Mouse (Mus musculus) liver, embryonic 11.5 days (tissue): ENCODE measurements around the gene Rere. TPM values are rescaled to one million over a fixed set of nuclear protein-coding genes. Genes with fewer than 3 reads are reported as not detected.

Experiments
- ATAC-seq: fragments of 200-750 bp; cut with Nextera tagmentation; replicated peaks from 2 replicates; pipeline ENCODE4 v1.8.0; 2017; ENCODE audit warnings: moderate number of reproducible peaks, mild to moderate bottlenecking, moderate TSS enrichment, moderate library complexity; ENCODE audit not compliant: low FRiP score
- DNase-seq: peaks from one replicate; pipeline ENCODE4 v3.0.0-alpha.2; 2017; ENCODE audit warnings: low spot score
- H3K27ac ChIP-seq: fragments of 300-500 bp; sonication (generic); 2 replicates; pipeline ENCODE4 v1.5.1; 2014; ENCODE audit warnings: mild to moderate bottlenecking, low read depth, low read length, control low read depth
- H3K27me3 ChIP-seq: fragments of 300-500 bp; sonication (generic); replicated peaks from 2 replicates; pipeline ENCODE4 v1.6.1; 2014; ENCODE audit warnings: low read length, mixed read lengths; ENCODE audit not compliant: control insufficient read depth, insufficient read depth
- H3K36me3 ChIP-seq: fragments of 300-500 bp; sonication (generic); 2 replicates; pipeline ENCODE4 v1.6.1; 2014; ENCODE audit warnings: mild to moderate bottlenecking, low read length, moderate library complexity, mixed read lengths; ENCODE audit not compliant: control insufficient read depth, insufficient read depth
- H3K4me1 ChIP-seq: fragments of 300-500 bp; sonication (generic); replicated peaks from 2 replicates; pipeline ENCODE4 v1.6.1; 2014; ENCODE audit warnings: low read length, mixed read lengths; ENCODE audit not compliant: control insufficient read depth, insufficient read depth
- H3K4me2 ChIP-seq: fragments of 300-500 bp; sonication (generic); 2 replicates; pipeline ENCODE4 v1.6.1; 2014; ENCODE audit warnings: mild to moderate bottlenecking, control low read depth, moderate library complexity
- H3K4me3 ChIP-seq: fragments of 300-500 bp; sonication (generic); 2 replicates; pipeline ENCODE4 v1.5.1; 2014; ENCODE audit warnings: low read depth, low read length, control low read depth
- H3K9ac ChIP-seq: fragments of 300-500 bp; sonication (generic); 2 replicates; pipeline ENCODE4 v1.6.1; 2014; ENCODE audit warnings: low read depth, low read length, control low read depth
- H3K9me3 ChIP-seq: fragments of 300-500 bp; sonication (generic); 2 replicates; pipeline ENCODE4 v1.6.1; 2016; ENCODE audit warnings: low read length, inconsistent platforms, mixed read lengths; ENCODE audit not compliant: control insufficient read depth
- WGBS: fragments of 180-500 bp; shearing (Covaris S2); extraction: QIAGEN DNeasy Blood & Tissue Kit; methylation state at CpG from one replicate; pipeline ENCODE4 v1.1.7; 2014; 5-methylcytosine and 5-hydroxymethylcytosine counted together
- polyA plus RNA-seq: library from polyadenylated mRNA; unstranded; fragments of >200 nt; fragmentation: Nextera tagmentation; extraction: Ambion mirVana; gene quantifications from 2 replicates; pipeline ENCODE4 v1.2.1, GENCODE M21; 2014

Rere gene
- polyA plus RNA-seq, 1 experiment from 2014 or later: 23.3 TPM

DNA sequence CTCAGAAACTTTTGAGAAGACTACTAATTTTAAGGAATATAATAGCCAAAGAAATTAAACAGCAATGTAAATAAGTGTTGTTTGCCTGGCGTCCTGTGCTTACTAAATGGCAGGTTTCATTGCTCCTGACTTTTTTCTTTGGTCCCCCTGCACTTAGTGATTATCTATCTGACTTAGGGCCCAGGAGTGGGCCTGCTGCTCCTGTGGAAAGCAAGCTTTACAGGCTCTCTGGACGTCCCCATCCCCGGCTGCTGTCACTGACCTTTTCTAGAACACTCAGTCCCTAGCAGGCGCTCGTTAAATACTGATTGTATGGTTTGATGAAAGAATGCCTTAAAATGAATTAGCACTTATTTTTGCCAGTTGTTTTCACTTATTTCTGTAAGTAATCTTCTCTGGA, 179.6 kb downstream of the Rere start:
- H3K4me1 ChIP-seq: peaks cover 58% of the 10 kb centered on the region
- peak; percentile 61 for ATAC-seq
- peak overlapping the region; percentile 58 for H3K4me2 ChIP-seq
- H3K4me3 ChIP-seq: 0 out of 2 replicates have a peak overlapping the region, but pooled peaks have one; percentile 8
- WGBS: 30% methylated on average over 5 of the region's 5 CpGs
- H3K9me3 ChIP-seq: no peaks in the 10 kb centered on the region
- peak overlapping the region; percentile 20; the same call in 1 of the 2 replicates for H3K9ac ChIP-seq
- H3K27me3 ChIP-seq: no peaks in the 10 kb centered on the region
- DNase-seq: no peak
- no peaks in the 10 kb centered on the region for H3K36me3 ChIP-seq
- H3K27ac ChIP-seq: peak overlapping the region; percentile 77

DNA sequence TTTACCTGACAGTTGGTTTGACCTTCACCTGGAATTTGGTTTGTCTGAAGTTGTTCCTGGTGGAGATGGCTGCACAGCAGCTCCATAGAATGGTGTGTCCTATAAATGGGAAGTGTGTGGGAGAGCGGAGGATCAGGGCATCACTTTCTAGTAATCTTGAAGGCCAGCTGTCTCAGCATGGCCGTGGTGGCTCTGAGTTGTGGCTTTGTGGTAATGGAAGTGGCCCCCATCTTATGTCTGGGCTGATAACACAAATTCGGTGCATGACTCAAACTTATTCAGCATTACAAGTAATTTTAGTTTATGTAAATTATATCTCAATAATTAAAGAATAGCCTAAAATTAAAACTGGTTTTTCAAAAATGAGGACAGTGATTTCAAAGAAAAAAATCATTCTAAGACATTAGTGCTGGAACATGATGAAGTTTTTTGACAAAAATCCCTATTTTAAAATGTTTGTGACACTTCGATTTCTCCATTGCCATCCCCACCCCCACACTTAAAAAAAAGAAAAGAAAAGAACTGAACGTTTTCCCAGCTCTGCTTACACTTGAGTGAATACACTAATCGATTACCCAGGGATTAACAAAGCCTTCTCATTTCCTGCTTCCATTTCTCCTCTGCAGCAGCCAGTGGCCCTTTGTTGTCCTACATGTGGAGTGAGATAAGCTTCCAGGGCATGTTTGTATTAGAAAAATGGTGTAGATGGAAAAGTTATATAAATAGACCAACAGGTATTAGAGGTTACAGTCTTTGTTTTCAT, 180.2 kb downstream of the Rere start:
- peak; percentile 85 for ATAC-seq
- WGBS: 17% methylated on average over 6 of the region's 6 CpGs
- H3K9ac ChIP-seq: no peak overlapping the region; the same call in 1 of the 2 replicates

DNA sequence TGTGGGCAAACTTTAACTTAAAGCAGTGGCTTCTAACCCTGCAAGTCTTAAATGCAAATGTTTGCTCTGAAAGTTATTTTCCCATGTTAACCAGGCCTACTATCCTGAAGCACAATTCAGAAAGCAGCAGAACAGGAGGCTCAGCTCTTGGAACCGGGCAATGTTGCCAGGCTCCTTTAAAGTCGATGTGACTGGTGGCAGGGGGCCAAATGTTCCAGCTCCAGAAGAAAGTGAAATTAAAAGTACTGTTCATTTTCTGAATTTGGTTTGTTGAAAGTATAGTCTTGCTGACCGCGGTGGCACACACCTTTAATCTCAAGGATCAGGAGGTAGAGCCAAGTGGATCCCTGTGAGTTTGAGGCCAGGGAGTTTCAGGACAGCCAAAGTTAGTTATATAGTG, 180.9 kb downstream of the Rere start:
- WGBS: 68% methylated on average over 4 of the region's 4 CpGs
- DNase-seq: no peak
- H3K4me3 ChIP-seq: no peak overlapping the region
- ATAC-seq: no peak
- peaks cover 51% of the 10 kb centered on the region for H3K4me1 ChIP-seq
- H3K4me2 ChIP-seq: peak overlapping the region; percentile 16
- no peaks in the 10 kb centered on the region for H3K27me3 ChIP-seq
- H3K27ac ChIP-seq: peak overlapping the region; percentile 80
- H3K36me3 ChIP-seq: no peaks in the 10 kb centered on the region
- no peak overlapping the region for H3K9ac ChIP-seq
- H3K9me3 ChIP-seq: no peaks in the 10 kb centered on the region

More for the DNA sequence above, 180.2 kb downstream of the Rere start:
- H3K36me3 ChIP-seq: no peaks in the 10 kb centered on the region
- H3K4me2 ChIP-seq: peak overlapping the region; percentile 58
- H3K27me3 ChIP-seq: no peaks in the 10 kb centered on the region
- H3K9me3 ChIP-seq: no peaks in the 10 kb centered on the region
- 0 out of 2 replicates have a peak overlapping the region, but pooled peaks have one; percentile 8 for H3K4me3 ChIP-seq
- peak overlapping the region; percentile 77 for H3K27ac ChIP-seq
- DNase-seq: no peak
- H3K4me1 ChIP-seq: peaks cover 55% of the 10 kb centered on the region

DNA sequence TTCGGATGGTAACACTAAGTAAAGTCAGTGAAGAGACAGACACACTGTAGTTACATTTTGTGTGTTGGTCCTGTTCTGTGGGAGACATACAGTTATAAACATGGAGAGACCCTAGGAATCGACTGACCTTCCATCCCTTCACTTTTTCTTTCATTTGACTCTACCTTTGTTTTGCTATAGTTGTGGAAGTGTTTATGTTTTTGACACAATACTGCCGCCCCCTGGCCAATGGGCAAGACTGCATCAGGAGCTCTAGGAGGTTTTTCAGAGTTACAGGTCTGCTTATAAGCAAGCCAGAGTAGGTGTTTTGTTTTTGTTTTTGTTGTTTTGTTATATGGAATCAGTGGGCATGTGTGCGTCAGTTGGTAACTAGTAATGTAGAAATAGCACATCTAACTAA, 184.3 kb downstream of the Rere start:
- Histone ChIP-seq H3K9me3 (no peaks in the 10 kb centered on the region), H3K27me3 (no peaks in the 10 kb centered on the region), H3K9ac (no peak overlapping the region), H3K36me3 (no peaks in the 10 kb centered on the region), H3K4me1 (peaks cover 23% of the 10 kb centered on the region), H3K27ac (no peak overlapping the region), H3K4me2 (no peak overlapping the region), H3K4me3 (no peak overlapping the region)
- no peak for ATAC-seq
- no peak for DNase-seq
- WGBS: 52% methylated on average over 4 of the region's 4 CpGs

DNA sequence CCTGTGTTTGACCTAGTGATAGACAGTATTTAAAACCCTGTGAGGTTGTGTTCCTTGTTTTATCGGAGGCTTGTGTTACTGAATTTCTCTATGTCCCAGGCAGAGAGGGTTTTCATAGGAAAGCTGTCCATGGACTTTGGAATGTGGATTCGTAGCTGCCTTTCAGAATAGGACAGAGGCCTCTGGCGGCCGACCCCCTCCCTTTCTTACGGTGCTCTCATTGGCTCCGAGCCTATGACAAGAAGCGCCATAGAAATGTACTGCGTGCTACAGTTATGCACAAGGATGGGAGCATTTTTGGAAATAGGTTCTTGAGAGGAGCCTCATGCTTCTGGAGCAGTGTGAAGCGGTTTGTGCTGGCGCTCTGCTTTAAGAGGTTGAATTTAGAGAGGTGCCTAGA, 187.8 kb downstream of the Rere start:
- no peak for DNase-seq
- H3K4me2 ChIP-seq: no peak overlapping the region
- no peak overlapping the region for H3K27ac ChIP-seq
- 88% methylated on average over 10 of the region's 10 CpGs for WGBS
- ATAC-seq: no peak
- no peaks in the 10 kb centered on the region; the same call in 1 of the 2 replicates for H3K36me3 ChIP-seq
- no peak overlapping the region for H3K4me3 ChIP-seq
- no peaks in the 10 kb centered on the region for H3K27me3 ChIP-seq
- H3K9ac ChIP-seq: no peak overlapping the region
- H3K9me3 ChIP-seq: no peaks in the 10 kb centered on the region
- H3K4me1 ChIP-seq: peaks cover 23% of the 10 kb centered on the region

DNA sequence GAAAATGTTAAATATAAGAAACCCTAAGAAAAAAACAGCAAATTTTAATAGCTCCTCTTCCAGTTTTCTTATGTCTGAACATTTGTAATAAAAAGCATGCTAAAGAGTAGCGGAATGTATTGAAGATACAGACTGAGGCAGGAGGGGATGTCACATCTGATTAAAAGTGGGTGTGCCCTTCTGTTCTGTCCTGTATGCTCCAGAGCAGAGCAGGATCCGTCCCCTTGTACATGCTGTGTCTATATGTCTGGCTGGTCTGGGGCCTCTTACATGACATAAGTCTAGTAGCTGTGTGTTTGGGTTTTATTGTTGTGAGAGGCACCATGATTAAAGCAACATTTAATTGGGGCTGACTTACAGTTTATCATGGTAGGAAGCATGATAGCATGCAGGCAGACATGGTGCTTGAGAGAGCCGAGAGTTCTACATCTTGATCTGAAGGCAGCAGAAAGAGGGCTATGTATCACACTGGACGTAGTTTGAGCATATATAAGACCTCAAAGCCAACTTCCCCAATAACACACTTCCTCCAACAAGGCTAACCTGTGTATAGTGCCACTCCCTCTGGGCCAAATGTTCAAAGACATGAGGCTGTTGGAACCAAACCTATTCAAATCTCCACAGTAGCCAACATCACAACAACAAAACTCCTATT, 189.4 kb downstream of the Rere start:
- Histone ChIP-seq H3K4me1 (peaks cover 25% of the 10 kb centered on the region), H3K36me3 (no peaks in the 10 kb centered on the region; the same call in 1 of the 2 replicates), H3K9me3 (no peaks in the 10 kb centered on the region), H3K4me3 (no peak overlapping the region), H3K4me2 (no peak overlapping the region), H3K27ac (no peak overlapping the region), H3K9ac (no peak overlapping the region), H3K27me3 (no peaks in the 10 kb centered on the region)
- DNase-seq: no peak
- no peak; the same call in 1 of the 2 replicates for ATAC-seq
- 68% methylated on average over 4 of the region's 4 CpGs for WGBS

DNA sequence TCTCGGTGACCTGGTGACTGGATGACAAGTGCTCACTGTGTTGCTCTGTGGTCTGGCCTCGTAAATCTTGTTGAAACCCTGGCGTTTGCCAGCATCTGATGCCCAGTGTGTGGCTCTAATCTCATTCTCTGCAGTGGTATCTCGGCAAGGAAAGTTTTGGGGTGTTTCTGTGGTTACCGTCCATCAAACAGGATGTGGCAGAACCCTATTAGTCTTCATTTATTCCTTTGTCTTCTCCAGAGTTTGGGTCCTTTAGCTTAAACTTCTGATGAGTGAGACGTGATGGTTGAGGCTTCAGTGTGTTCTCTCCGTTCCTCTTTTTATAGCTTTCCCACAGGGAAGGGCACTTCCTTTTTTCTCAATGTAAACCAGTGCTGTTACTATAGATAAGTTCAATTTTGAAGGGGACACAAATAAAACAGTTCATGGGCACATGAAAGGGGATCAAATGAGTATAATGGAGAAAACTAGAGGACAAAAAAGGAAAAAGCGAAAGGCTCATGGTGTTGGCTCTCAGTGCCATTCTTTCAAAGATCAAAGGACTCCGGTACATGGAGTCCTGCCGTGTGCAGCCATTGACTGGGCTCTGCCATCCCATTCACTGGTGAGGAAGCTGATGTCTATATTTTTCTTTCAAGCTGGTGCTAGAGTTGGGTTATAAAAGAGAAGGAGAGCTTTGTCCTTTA, 191.4 kb downstream of the Rere start:
- H3K27ac ChIP-seq: peak overlapping the region; percentile 28; the same call in 1 of the 2 replicates
- no peak for ATAC-seq
- no peak overlapping the region for H3K9ac ChIP-seq
- no peaks in the 10 kb centered on the region for H3K27me3 ChIP-seq
- WGBS: 41% methylated on average over 10 of the region's 10 CpGs
- H3K4me2 ChIP-seq: 0 out of 2 replicates have a peak overlapping the region, but pooled peaks have one; percentile 5
- H3K36me3 ChIP-seq: peaks cover 4% of the 10 kb centered on the region
- no peak for DNase-seq
- H3K4me3 ChIP-seq: no peak overlapping the region
- peaks cover 32% of the 10 kb centered on the region for H3K4me1 ChIP-seq
- no peaks in the 10 kb centered on the region for H3K9me3 ChIP-seq

DNA sequence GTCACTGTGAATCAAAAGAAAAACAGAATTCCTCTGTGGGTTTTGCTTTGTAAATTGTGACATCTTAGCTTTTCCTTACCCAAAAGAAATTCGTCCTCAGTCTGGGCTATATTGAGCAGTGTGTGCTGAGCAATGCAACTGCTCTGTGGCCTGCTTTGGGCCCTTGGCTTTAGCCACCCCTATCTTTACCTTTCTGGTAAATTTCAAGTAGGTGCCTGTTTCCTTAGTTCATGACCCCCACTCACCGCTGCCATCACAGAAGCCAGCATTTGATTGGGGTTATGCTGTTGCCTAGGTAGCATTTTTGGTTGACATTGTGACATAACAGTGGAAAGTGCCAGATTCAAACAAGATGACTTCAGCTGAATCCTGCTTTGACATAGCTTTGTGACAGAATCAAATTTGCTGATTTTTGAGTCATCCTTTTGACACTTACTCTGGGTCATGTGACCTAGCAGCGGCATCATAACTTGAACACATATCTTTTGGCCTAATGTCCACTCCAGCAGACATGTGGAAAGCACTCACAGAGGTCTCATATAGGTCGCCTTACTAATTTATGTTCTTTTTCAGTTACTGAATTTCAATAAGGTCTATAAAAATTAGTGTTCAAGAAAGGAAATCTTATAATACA, 192.1 kb downstream of the Rere start:
- H3K4me2 ChIP-seq: no peak overlapping the region
- H3K9me3 ChIP-seq: no peaks in the 10 kb centered on the region
- H3K9ac ChIP-seq: no peak overlapping the region
- ATAC-seq (no peak), DNase-seq (no peak)
- 86% methylated on average over 4 of the region's 4 CpGs for WGBS
- H3K36me3 ChIP-seq: peaks cover 4% of the 10 kb centered on the region
- peaks cover 34% of the 10 kb centered on the region for H3K4me1 ChIP-seq
- no peak overlapping the region for H3K4me3 ChIP-seq
- H3K27ac ChIP-seq: peak overlapping the region; percentile 21; the same call in 1 of the 2 replicates
- no peaks in the 10 kb centered on the region for H3K27me3 ChIP-seq
